Mouse (Mus musculus) kidney, adult 2 months (tissue): ENCODE data around the gene Wwox. TPM values are rescaled to one million over a fixed set of nuclear protein-coding genes. Genes with fewer than 3 reads are reported as not detected.
A peak's percentile ranks its signal among the peaks of the same experiment; 100 is the strongest.

Source experiments
- DNase-seq: peaks from one replicate; pipeline ENCODE4 v3.0.0; 2021
- H3K27ac ChIP-seq: fragments of 200-500 bp; 2 replicates; pipeline ENCODE4 v1.5.1; 2012; ENCODE audit warnings: low read depth, low read length, control low read depth, inconsistent platforms; ENCODE audit not compliant: insufficient read depth
- H3K27me3 ChIP-seq: fragments of 200-500 bp; replicated peaks from 2 replicates; pipeline ENCODE4 v1.6.1; 2012; ENCODE audit warnings: mild to moderate bottlenecking, moderate library complexity, low read length, inconsistent platforms; ENCODE audit not compliant: control insufficient read depth, insufficient read depth
- H3K36me3 ChIP-seq: fragments of 200-500 bp; 2 replicates; pipeline ENCODE4 v1.6.1; 2012; ENCODE audit warnings: mild to moderate bottlenecking, moderate library complexity, low read length, inconsistent platforms; ENCODE audit not compliant: control insufficient read depth, insufficient read depth
- H3K4me1 ChIP-seq: fragments of 200-500 bp; 2 replicates; pipeline ENCODE4 v1.6.1; 2011; ENCODE audit warnings: low read length; ENCODE audit not compliant: control insufficient read depth, insufficient read depth
- H3K4me3 ChIP-seq: fragments of 200-500 bp; 2 replicates; pipeline ENCODE4 v1.5.1; 2011; ENCODE audit warnings: mild to moderate bottlenecking, low read depth, low read length, control low read depth; ENCODE audit not compliant: insufficient read depth
- CTCF ChIP-seq: fragments of 200-500 bp; conservative IDR thresholded peaks from 2 replicates; pipeline ENCODE4 v1.5.1; 2011; ENCODE audit warnings: low read depth, mild to moderate bottlenecking, control low read depth, low read length, moderate library complexity, mixed read lengths; ENCODE audit not compliant: insufficient read depth, insufficient read length
- POLR2A ChIP-seq: fragments of 200-500 bp; IDR thresholded peaks from one replicate; pipeline ENCODE4 v1.6.1; 2011; ENCODE audit warnings: low read depth, low read length, control low read depth
- WGBS: fragments of 180-500 bp; shearing (Covaris S2); methylation state at CpG from one replicate; pipeline ENCODE4 v1.1.7; 2018; 5-methylcytosine and 5-hydroxymethylcytosine counted together
- polyA plus RNA-seq: library from polyadenylated mRNA; depleted of rRNA; stranded (reverse); fragments of >200 nt; gene quantifications from 2 replicates; pipeline ENCODE4 v1.2.3, GENCODE M21; 2012

Wwox gene
- polyA plus RNA-seq, 1 experiment: 15.3 TPM

- no peak overlapping the region for H3K4me3 ChIP-seq
- no peak for DNase-seq
- no peaks in the 10 kb centered on the region for H3K27me3 ChIP-seq
- H3K27ac ChIP-seq: no peak overlapping the region
- no peaks in the 10 kb centered on the region for H3K36me3 ChIP-seq
- WGBS: 64% methylated on average over 2 of the region's 2 CpGs
- no peaks in the 10 kb centered on the region for H3K4me1 ChIP-seq
- TF ChIP-seq POLR2A (no peak), CTCF (no peak)
Observed at GRCm38 (mm10) chr8:115312371-115312770, 872.9 kb downstream of the Wwox start.

DNA sequence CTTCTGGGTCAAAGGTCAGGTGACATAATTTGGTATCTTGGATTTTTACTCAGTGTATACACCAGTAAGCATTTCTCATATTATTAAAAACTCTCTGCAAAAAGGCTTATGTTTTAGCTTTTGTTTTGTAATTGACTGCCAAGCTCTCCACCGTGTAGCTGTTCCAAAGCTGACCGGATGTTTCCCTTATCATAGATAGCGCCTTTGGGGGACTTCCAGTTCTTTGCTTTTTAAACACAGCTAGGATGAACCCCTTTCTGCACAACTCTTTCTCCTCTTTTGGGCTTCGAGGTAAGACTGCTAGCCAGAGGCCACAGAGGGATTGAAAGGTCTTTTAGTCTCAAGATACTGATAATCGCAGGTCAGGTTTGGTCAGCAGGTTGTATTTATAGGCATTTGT, 883.0 kb downstream of the Wwox start:
- no peak for TF ChIP-seq CTCF
- no peak for TF ChIP-seq POLR2A

GRCm38 (mm10) chr8:115330671-115331070, 891.2 kb downstream of the Wwox start:
- TF ChIP-seq POLR2A (no peak), CTCF (no peak)
- 80% methylated on average over 11 of the region's 11 CpGs for WGBS
- H3K4me3 ChIP-seq: no peak overlapping the region
- no peak overlapping the region for H3K27ac ChIP-seq
- H3K4me1 ChIP-seq: no peaks in the 10 kb centered on the region
- no peaks in the 10 kb centered on the region for H3K36me3 ChIP-seq
- no peaks in the 10 kb centered on the region for H3K27me3 ChIP-seq
- DNase-seq: no peak

More for the DNA sequence above, 883.0 kb downstream of the Wwox start:
- no peaks in the 10 kb centered on the region for H3K27me3 ChIP-seq
- 84% methylated on average over 5 of the region's 5 CpGs for WGBS
- H3K4me3 ChIP-seq: no peak overlapping the region
- no peak overlapping the region for H3K27ac ChIP-seq
- H3K4me1 ChIP-seq: no peaks in the 10 kb centered on the region
- DNase-seq: peak; percentile 28
- no peaks in the 10 kb centered on the region for H3K36me3 ChIP-seq

DNA sequence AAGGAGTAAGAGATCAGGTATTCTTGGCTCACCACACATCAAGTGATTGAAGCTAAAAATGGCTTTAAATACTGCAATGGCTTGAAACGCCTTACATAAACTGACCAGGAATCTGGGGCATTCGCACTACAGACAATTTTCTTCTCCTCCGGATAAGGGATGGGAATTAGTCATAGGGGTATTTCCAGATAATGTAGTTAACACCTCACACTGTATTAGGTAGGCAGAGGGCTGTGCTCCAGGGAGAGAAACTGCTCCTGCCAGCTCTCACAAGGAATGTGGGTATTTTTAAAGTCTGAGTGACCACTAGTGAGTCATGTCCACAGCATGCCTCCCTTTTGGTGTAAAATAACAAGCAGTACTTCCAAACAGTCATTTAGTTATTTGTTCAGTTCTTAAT, 894.5 kb downstream of the Wwox start:
- Histone ChIP-seq H3K4me1 (no peaks in the 10 kb centered on the region), H3K27ac (no peak overlapping the region), H3K4me3 (no peak overlapping the region), H3K36me3 (no peaks in the 10 kb centered on the region), H3K27me3 (no peaks in the 10 kb centered on the region)
- WGBS: 87% methylated on average over 3 of the region's 3 CpGs
- no peak for DNase-seq
- TF ChIP-seq CTCF: no peak
- TF ChIP-seq POLR2A: no peak

DNA sequence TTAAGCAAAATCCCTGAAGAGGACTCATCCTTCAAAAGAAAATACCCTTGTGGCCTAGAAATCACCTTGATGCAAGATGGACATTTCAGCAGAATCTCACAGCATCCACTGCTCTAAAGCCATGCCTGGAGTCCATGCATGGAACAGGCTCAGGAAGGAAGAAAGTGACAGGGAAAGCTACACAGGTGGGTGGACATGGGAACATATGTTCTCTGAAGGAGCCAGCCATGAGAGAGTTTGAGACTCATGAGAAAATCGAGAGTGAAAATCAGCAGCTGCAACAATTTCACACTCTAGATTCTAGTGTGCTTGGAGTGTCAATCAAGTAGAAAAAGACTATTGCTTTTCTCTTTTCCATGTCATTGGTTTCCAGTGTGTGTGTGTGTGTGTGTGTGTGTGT, 896.9 kb downstream of the Wwox start:
- Histone ChIP-seq H3K4me3 (no peak overlapping the region), H3K4me1 (no peaks in the 10 kb centered on the region), H3K36me3 (no peaks in the 10 kb centered on the region), H3K27me3 (no peaks in the 10 kb centered on the region), H3K27ac (no peak overlapping the region)
- 89% methylated on average over 1 of the region's 1 CpGs for WGBS
- no peak for DNase-seq
- TF ChIP-seq CTCF (no peak), POLR2A (no peak)

- 88% methylated on average over 6 of the region's 6 CpGs for WGBS
- no peak for DNase-seq
- TF ChIP-seq POLR2A: no peak
- no peak for TF ChIP-seq CTCF
Observed at GRCm38 (mm10) chr8:115348704-115349103, 909.2 kb downstream of the Wwox start.

DNA sequence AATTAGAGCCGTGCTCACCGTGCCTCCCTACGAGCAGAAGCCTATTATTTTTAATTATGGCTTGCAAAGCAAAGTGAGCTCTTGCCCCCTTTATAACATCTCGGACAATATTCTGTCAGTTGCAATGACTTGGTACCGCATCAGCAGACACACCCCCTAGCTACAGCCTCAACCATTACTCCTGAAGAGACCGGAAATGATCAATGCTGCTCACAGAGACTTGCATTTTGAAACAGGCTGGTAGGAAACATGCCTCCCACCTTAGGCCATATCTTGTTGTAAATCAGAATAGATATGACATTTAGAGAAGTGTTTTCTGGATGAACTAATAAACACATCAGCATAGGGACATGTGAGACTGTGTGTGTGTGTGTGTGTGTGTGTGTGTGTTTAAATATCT, 911.3 kb downstream of the Wwox start:
- TF ChIP-seq CTCF (no peak), POLR2A (no peak)
- no peaks in the 10 kb centered on the region for H3K27me3 ChIP-seq
- H3K27ac ChIP-seq: no peak overlapping the region
- H3K4me3 ChIP-seq: no peak overlapping the region
- WGBS: 79% methylated on average over 6 of the region's 6 CpGs
- no peaks in the 10 kb centered on the region for H3K4me1 ChIP-seq
- DNase-seq: no peak
- no peaks in the 10 kb centered on the region for H3K36me3 ChIP-seq

More at GRCm38 (mm10) chr8:115348704-115349103, 909.2 kb downstream of the Wwox start:
- no peak overlapping the region for H3K4me3 ChIP-seq
- H3K27me3 ChIP-seq: no peaks in the 10 kb centered on the region
- no peak overlapping the region for H3K27ac ChIP-seq
- no peaks in the 10 kb centered on the region for H3K36me3 ChIP-seq
- H3K4me1 ChIP-seq: no peaks in the 10 kb centered on the region
